In the genomic region with DNA sequence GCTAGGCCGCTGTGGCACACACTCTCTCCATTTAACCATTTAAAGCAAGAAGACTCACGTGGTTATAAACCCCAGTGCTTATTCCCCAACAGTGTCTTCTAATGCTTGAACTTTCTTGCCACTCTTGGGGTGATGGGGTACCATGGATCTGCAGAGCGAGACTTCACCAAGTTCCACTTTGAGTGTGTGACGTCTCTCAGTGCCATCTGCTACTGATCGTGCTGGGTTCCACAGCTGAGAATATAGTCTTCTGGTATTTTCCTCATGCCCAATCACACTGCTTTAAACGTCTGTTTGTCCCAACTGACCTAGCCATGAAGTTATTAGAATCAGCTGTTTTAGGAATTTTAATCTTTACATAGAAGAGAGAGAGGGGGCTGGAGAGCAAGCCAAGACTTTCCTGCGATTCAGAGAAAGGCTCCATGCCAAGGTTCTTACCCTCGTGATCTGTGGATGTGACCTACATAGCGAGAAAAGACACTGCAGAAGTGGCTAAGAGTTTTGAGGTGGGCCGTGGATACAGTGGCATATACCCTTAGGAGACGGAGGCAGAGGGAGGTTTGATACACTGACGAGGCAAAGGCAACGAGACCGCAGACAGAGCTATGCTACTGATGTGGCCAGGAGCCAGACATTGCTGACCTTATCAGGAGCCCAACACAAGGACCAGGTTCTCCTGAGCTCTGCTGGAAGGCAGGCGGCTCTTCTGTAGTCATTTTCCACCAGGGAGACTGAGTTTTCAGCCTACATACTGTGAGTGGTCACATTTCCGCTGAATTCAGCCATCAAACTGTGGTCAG, we compare ENCODE assay signal across 1 mouse cellular context.
A peak's percentile ranks its signal among the peaks of the same experiment; 100 is the strongest.
TF ChIP-seq lines count a peak whose summit lies in the region.

No protein-coding gene starts in this region.

TF ChIP-seq in MEL, 35 proteins besides CTCF, POLR2A, EP300 and RAD21 (continued from another document):
- no peak for TF ChIP-seq KAT2A (conservative IDR thresholded peaks at IDR 0.05; ENCODE audit: low read depth, low read length)
- peak; percentile 87 for TF ChIP-seq TCF12 (IDR thresholded peaks at IDR 0.05; ENCODE audit: low read depth, low read length)
- no peak for TF ChIP-seq HCFC1 (IDR thresholded peaks at IDR 0.05; ENCODE audit: low read depth, low read length)
- no peak for TF ChIP-seq NRF1 (IDR thresholded peaks at IDR 0.05; ENCODE audit: insufficient read depth, low read depth, low read length, poor library complexity, severe bottlenecking)
- TF ChIP-seq BHLHE40 (IDR thresholded peaks at IDR 0.05; ENCODE audit: borderline replicate concordance, low read depth, low read length): 0 out of 2 replicates have a peak, but pooled peaks have one; percentile 10
- TF ChIP-seq MYC (IDR thresholded peaks at IDR 0.05; ENCODE audit: low read depth, low read length): no peak
- no peak for TF ChIP-seq CHD2 (IDR thresholded peaks at IDR 0.05; ENCODE audit: low read length)
- no peak for TF ChIP-seq SMC3 (IDR thresholded peaks at IDR 0.05; ENCODE audit: low read depth, low read length)
- no peak for TF ChIP-seq NELFE (IDR thresholded peaks at IDR 0.05; ENCODE audit: low read depth, low read length)
- peak; percentile 93 for TF ChIP-seq GATA1 (IDR thresholded peaks at IDR 0.05; ENCODE audit: low read depth, low read length)
- TF ChIP-seq ETS1 (IDR thresholded peaks at IDR 0.05; ENCODE audit: low read depth, low read length): peak; percentile 67
- no peak for TF ChIP-seq ZC3H11A (IDR thresholded peaks at IDR 0.05; ENCODE audit: low read depth, low read length)
- TF ChIP-seq MYB (IDR thresholded peaks at IDR 0.05; ENCODE audit: low read depth, low read length): no peak
- TF ChIP-seq RCOR1 (IDR thresholded peaks at IDR 0.05; ENCODE audit: low read depth, low read length): peak; percentile 78
- TF ChIP-seq UBTF (IDR thresholded peaks at IDR 0.05; ENCODE audit: borderline replicate concordance, insufficient read depth, low read depth, low read length): no peak
TF ChIP-seq in MEL: peak in this region for 8.
